Mouse (Mus musculus) C2C12 (cell line): ENCODE measurements at regions not wholly inside any gene's neighbourhood (a gene's known extent, or its start where the extent isn't known, plus 50 kb on each side); places are given as distances from the start of the nearest gene placed in this dataset.

Source experiments
- CTCF ChIP-seq: IDR thresholded peaks from one replicate; pipeline ENCODE4 v1.5.1; 2011; ENCODE audit not compliant: control insufficient read depth, insufficient read depth, insufficient read length
- FOSL1 ChIP-seq: IDR thresholded peaks from one replicate; pipeline ENCODE4 v1.8.0; 2011; ENCODE audit warnings: mild to moderate bottlenecking, low read length; ENCODE audit not compliant: poor library complexity, insufficient read depth, severe bottlenecking
- MAX ChIP-seq: IDR thresholded peaks from one replicate; pipeline ENCODE4 v1.6.1; 2011; ENCODE audit warnings: mild to moderate bottlenecking, control low read depth
- MYOD1 ChIP-seq: IDR thresholded peaks from one replicate; pipeline ENCODE4 v1.6.1; 2011; ENCODE audit warnings: low read depth; ENCODE audit not compliant: control insufficient read depth, insufficient read length
- MYOG ChIP-seq: IDR thresholded peaks from one replicate; pipeline ENCODE4 v1.6.1; 2011; ENCODE audit not compliant: control insufficient read depth, insufficient read length; ENCODE audit errors: extremely low read depth

- TF ChIP-seq CTCF: no peak
- TF ChIP-seq MAX: no peak
- no peak for TF ChIP-seq FOSL1
- no peak for TF ChIP-seq MYOD1
- no peak for TF ChIP-seq MYOG
Measured at GRCm38 (mm10) chr3:149724879-149725278, 734.5 kb upstream of the Adgrl2 start.
